Mouse (Mus musculus) ES-E14 (cell line): ENCODE data around the gene Brpf1.

ENCODE experiments used
- ZC3H11A ChIP-seq: IDR thresholded peaks from 2 replicates; pipeline ENCODE4 v1.6.1; 2012; ENCODE audit warnings: low read depth, mild to moderate bottlenecking, inconsistent platforms, low read length, borderline replicate concordance
- ZNF384 ChIP-seq: IDR thresholded peaks from 2 replicates; pipeline ENCODE4 v1.6.1; 2012; ENCODE audit warnings: low read depth, low read length, inconsistent platforms

DNA sequence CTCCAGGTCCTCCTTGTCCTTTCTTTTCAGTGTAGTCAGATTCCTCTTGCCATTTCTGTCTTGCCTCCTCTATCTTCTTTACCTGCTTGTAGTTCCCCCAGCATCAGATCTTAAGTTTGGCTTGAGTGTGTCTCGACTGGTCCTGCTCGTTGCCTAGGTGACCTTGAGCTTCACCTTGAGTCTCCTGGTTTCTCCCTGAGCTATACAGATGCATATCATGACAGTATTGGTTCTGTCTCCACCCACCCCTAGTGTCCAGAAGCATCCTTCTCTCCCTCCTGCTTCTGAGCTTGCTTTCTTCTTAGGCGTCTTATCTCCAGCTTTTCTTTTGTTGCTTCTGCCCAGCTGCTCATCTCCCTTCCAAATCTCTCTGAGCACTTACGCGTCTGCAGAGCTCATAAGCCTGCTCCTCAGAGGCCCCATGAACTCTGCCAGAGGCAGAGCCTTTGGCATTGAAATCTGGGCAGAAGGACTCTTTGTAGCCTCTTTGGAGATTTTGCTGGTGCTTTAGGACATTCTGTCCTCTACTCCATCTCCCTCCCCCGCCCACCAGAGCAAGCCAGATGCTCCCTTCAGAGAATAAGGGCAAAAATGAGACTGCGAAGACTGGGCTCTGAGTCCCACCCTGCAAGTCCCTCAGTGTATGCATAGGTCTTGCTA, 39.8 kb upstream of the Brpf1 start:
- no peak for TF ChIP-seq ZNF384
- no peak for TF ChIP-seq ZC3H11A
